Mouse (Mus musculus) neural tube, embryonic 14.5 days (tissue): ENCODE measurements at regions not wholly inside any gene's neighbourhood (a gene's known extent, or its start where the extent isn't known, plus 50 kb on each side); places are given as distances from the start of the nearest gene placed in this dataset.
"Not testable (repeated sequence)": the region's sequence is repeated elsewhere in the genome, so short reads cannot be mapped to it uniquely, and the experiment has no call there.

ENCODE experiments used
- ATAC-seq: fragments of 200-750 bp; cut with Nextera tagmentation; 2 replicates; pipeline ENCODE4 v1.8.0; 2017; ENCODE audit warnings: low read depth, mild to moderate bottlenecking, moderate TSS enrichment, moderate library complexity
- H3K27ac ChIP-seq: fragments of 300-500 bp; sonication (generic); 2 replicates; pipeline ENCODE4 v1.5.1; 2014; ENCODE audit warnings: low read depth, mild to moderate bottlenecking, control low read depth, low read length, moderate library complexity, mixed read lengths
- H3K27me3 ChIP-seq: fragments of 300-500 bp; sonication (generic); 2 replicates; pipeline ENCODE4 v1.6.1; 2014; ENCODE audit warnings: low read length; ENCODE audit not compliant: control insufficient read depth, insufficient read depth
- H3K36me3 ChIP-seq: fragments of 300-500 bp; sonication (generic); 2 replicates; pipeline ENCODE4 v1.6.1; 2014; ENCODE audit warnings: low read length, mixed read lengths; ENCODE audit not compliant: control insufficient read depth, insufficient read depth
- H3K4me1 ChIP-seq: fragments of 300-500 bp; sonication (generic); 2 replicates; pipeline ENCODE4 v1.6.1; 2014; ENCODE audit warnings: low read length; ENCODE audit not compliant: control insufficient read depth, insufficient read depth
- H3K4me2 ChIP-seq: fragments of 300-500 bp; sonication (generic); 2 replicates; pipeline ENCODE4 v1.6.1; 2014; ENCODE audit warnings: mild to moderate bottlenecking, low read depth, low read length, control low read depth
- H3K4me3 ChIP-seq: fragments of 300-500 bp; sonication (generic); 2 replicates; pipeline ENCODE4 v1.5.1; 2014; ENCODE audit warnings: low read depth, low read length, control low read depth, mixed read lengths
- H3K9ac ChIP-seq: fragments of 300-500 bp; sonication (generic); replicated peaks from 2 replicates; pipeline ENCODE4 v1.6.1; 2014; ENCODE audit warnings: low read depth, mild to moderate bottlenecking, control low read depth, low read length, mixed read lengths
- H3K9me3 ChIP-seq: fragments of 300-500 bp; sonication (generic); 2 replicates; pipeline ENCODE4 v1.6.1; 2016; ENCODE audit warnings: low read length; ENCODE audit not compliant: control insufficient read depth
- WGBS: fragments of 180-500 bp; shearing (Covaris S2); extraction: QIAGEN DNeasy Blood & Tissue Kit; methylation state at CpG from one replicate; pipeline ENCODE4 v1.1.7; 2014; 5-methylcytosine and 5-hydroxymethylcytosine counted together

DNA sequence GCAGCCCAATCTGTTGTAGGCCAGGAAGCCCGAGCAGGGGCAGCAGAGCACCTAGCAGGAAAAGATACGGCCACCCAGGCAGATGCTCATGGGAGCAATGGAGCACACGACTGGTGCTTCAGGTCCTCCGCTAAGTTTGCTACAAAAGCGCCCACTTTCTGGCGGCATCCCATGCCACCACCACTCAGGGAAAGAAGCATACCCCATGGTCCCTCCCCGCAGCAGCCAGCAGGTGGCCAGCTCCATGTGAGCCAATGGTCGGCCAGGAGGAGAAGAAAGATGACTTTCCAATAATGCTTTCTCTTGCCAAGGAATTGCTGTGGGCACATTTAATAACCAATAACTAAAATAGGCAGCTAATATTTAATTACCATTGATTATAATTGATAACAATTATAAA is 166.7 kb upstream of the Klf6 start:
- no peak overlapping the region for H3K9ac ChIP-seq
- 91% methylated on average over 8 of the region's 8 CpGs for WGBS
- H3K4me1 ChIP-seq = no peaks in the 10 kb centered on the region
- H3K27me3 ChIP-seq = no peaks in the 10 kb centered on the region
- H3K36me3 ChIP-seq = no peaks in the 10 kb centered on the region
- H3K27ac ChIP-seq = no peak overlapping the region
- no peaks in the 10 kb centered on the region for H3K9me3 ChIP-seq
- no peak overlapping the region for H3K4me2 ChIP-seq
- no peak for ATAC-seq
- no peak overlapping the region for H3K4me3 ChIP-seq

DNA sequence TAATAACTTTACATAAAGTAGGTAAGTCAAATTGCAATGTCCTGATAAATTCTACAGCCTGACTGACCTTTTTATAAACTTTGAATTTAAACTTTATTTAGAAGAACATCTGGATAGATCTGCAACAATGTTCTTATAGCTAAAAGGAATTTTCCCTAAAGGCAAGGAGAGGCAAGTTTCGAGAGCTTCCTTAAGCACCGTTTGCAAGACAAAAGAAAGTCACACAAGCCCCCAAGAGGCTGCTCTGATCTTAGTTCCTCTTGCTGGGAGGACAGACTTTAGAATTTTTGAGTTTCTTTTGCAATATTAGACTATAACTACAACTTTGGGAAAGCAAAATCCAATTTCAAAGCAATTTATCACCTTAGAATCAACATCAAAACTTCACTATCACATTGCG is 165.7 kb upstream of the Klf6 start:
- not testable (repeated sequence) for H3K4me1 ChIP-seq, H3K36me3 ChIP-seq, H3K27me3 ChIP-seq, H3K27ac ChIP-seq, ATAC-seq, H3K4me2 ChIP-seq, H3K9me3 ChIP-seq, H3K9ac ChIP-seq, H3K4me3 ChIP-seq
- 66% methylated on average over 3 of the region's 3 CpGs for WGBS

DNA sequence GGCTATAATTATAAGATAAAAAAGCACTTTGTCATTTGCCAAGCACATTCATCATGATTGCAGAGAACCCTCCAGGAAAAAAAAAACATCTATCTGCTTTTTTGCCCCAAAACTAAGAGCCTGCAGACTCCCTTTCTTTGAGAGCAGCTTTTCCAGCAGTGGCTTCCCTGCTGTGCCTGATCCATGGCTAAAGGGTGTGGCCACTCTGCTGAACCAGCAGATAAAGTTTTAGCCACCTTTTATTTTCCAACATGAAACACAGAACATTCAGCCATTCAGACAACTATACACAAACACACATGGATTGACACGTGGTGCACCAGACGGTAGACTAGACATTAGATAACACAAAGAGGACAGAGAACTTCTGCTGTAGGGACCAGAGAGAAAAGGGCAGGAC is 164.9 kb upstream of the Klf6 start:
- Histone ChIP-seq H3K4me3 (no peak overlapping the region), H3K9ac (no peak overlapping the region), H3K9me3 (no peaks in the 10 kb centered on the region), H3K4me2 (no peak overlapping the region), H3K36me3 (no peaks in the 10 kb centered on the region), H3K4me1 (no peaks in the 10 kb centered on the region), H3K27me3 (no peaks in the 10 kb centered on the region), H3K27ac (no peak overlapping the region)
- no peak for ATAC-seq
- WGBS = 49% methylated on average over 2 of the region's 2 CpGs

DNA sequence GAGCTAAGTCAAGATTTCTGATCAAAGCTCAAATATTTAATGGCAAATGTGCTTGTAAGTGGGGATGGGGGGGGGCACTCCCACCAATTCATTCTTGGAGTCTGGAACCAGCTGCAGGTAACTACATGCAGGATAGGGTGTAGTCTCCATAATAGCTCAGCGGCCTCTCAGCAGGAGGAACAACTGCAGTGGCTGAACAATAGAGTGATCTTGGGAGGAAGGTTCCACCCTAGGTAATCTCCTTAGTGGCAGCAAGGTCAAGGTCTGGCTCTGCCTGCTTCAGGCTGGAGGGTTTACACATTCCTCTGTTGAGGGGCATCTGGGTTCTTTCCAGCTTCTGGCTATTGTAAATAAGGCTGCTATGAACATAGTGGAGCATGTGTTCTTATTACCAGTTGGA is 164.0 kb upstream of the Klf6 start:
- not testable (repeated sequence) for H3K27ac ChIP-seq, H3K9ac ChIP-seq, H3K9me3 ChIP-seq, H3K4me2 ChIP-seq, H3K4me1 ChIP-seq, H3K4me3 ChIP-seq, H3K27me3 ChIP-seq, ATAC-seq, H3K36me3 ChIP-seq
- 35% methylated on average over 1 of the region's 1 CpGs for WGBS

DNA sequence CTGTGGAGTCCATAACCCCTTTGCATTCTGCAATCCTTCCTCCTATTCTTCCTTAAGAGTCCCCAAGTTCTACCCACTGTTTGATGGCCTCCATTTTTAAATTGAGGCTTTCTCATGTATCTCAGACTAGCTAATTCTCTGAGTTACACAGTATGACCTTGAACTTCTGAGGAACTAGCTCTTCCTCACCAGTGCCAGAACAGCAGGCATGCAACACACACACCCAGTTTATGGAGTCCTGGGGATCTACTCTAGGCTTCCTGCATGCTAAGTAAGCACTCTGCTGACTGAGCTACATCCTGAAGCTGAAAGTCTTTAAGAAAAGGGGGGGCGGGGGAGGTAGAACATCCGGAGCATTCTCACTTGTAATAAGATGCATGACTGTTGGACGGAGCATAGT is 159.2 kb upstream of the Klf6 start:
- no peak overlapping the region for H3K27ac ChIP-seq
- H3K4me2 ChIP-seq = no peak overlapping the region
- no peaks in the 10 kb centered on the region for H3K9me3 ChIP-seq
- no peak overlapping the region for H3K9ac ChIP-seq
- H3K4me3 ChIP-seq = no peak overlapping the region
- H3K27me3 ChIP-seq = no peaks in the 10 kb centered on the region
- ATAC-seq = no peak
- H3K4me1 ChIP-seq = no peaks in the 10 kb centered on the region
- no peaks in the 10 kb centered on the region for H3K36me3 ChIP-seq
- 92% methylated on average over 3 of the region's 3 CpGs for WGBS

DNA sequence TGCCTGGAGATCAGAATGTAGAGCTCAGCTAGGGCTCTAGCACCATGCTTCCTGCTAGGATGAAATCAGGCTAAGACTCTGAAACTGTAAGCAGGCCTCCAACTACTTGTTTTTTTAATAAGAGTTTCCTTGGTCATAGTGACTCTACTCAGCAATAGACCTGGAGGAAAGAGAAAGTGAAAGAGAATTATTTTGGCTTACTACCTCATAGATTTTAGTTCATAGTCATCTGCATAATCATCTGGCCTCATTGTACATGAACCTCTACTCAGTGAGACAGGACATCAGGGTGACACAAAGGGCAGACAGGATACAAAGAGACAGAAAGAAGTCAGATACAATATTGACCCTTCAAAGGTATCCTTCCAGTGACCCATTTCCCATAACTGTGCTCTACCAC is 156.3 kb upstream of the Klf6 start:
- no peak overlapping the region for H3K4me2 ChIP-seq
- no peaks in the 10 kb centered on the region for H3K4me1 ChIP-seq
- no peaks in the 10 kb centered on the region for H3K36me3 ChIP-seq
- no peaks in the 10 kb centered on the region for H3K27me3 ChIP-seq
- H3K9me3 ChIP-seq = no peaks in the 10 kb centered on the region
- no peak overlapping the region for H3K9ac ChIP-seq
- ATAC-seq = no peak
- no peak overlapping the region for H3K27ac ChIP-seq
- no peak overlapping the region for H3K4me3 ChIP-seq

DNA sequence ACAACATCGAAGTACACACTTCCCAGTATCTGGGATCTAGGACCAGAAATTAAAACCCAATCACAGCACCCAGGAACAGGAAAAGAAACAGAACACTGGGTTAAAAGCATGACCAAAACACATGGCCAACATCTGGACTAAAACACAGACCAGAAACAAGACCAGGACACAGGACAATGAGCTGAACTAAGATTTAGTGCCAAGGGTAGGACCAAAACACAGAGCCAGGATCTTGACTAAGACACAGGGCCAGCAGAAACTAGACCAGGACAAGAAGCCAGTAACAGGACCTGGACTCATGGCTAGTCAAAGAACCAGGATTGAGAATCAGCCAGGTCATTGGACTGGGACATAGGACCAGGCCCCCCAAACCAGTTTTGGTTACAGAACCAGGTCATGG is 149.6 kb upstream of the Klf6 start:
- Histone ChIP-seq H3K27ac (no peak overlapping the region), H3K36me3 (no peaks in the 10 kb centered on the region), H3K4me2 (no peak overlapping the region), H3K4me3 (no peak overlapping the region), H3K27me3 (no peaks in the 10 kb centered on the region), H3K9me3 (no peaks in the 10 kb centered on the region), H3K4me1 (no peaks in the 10 kb centered on the region), H3K9ac (no peak overlapping the region)
- 92% methylated on average over 1 of the region's 1 CpGs for WGBS
- ATAC-seq = no peak

DNA sequence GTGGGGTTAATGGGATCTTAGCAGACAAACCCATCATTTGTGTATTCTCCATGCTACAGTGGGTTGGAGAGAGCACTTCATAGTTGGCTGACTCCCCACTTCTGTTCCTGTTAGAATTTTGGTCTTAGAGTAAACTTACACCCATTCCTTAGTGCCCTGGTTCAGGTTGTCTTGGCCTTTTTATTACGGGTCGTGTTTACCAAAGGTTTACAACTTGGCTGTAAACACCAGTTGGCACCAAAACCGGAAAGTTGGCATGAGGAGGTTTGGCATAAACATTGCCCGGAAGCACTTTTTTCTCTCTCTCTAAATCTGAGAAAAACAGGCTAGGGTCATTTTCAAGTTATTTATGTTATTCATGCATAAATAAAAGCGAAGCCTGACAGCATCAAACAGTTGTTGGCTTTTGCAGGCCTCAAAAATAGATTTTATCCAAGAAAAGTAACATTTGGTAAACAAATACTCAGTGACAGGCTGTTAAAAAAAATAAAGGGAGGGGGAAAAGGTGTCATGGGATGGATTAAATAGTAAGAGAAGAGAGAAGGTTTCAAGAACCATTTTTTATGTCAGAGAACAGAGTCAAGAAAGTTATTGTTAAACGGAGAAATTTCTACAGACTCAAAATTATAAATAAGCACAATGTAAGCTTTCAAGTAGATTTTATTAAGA is 148.0 kb upstream of the Klf6 start:
- H3K27ac ChIP-seq = no peak overlapping the region
- no peak overlapping the region for H3K4me3 ChIP-seq
- H3K27me3 ChIP-seq = no peaks in the 10 kb centered on the region
- H3K36me3 ChIP-seq = no peaks in the 10 kb centered on the region
- no peak for ATAC-seq
- no peaks in the 10 kb centered on the region for H3K9me3 ChIP-seq
- H3K9ac ChIP-seq = no peak overlapping the region
- H3K4me1 ChIP-seq = no peaks in the 10 kb centered on the region
- H3K4me2 ChIP-seq = no peak overlapping the region
- WGBS = 57% methylated on average over 6 of the region's 6 CpGs

DNA sequence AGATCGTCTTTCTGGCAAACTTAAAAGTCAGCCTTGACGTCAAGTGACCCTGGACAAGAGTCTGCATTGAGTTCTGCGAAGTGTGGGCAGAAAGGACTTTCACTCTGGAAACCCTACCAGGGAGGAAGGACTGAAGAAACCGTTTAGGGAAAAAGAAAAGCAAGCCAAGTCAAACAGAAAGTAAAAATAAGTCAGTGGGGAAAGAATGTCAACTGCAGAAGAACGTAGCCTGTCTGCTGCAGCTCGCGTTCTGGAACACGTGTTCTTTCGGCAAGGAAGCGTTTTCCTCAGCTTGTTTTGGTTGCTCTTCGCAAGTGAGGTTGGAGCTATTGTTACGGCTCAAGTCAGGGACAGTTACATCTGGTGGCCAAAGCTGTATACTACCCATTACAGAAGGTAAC is 147.1 kb upstream of the Klf6 start:
- Histone ChIP-seq H3K36me3 (no peaks in the 10 kb centered on the region), H3K27me3 (no peaks in the 10 kb centered on the region), H3K4me3 (no peak overlapping the region), H3K27ac (no peak overlapping the region), H3K9ac (no peak overlapping the region), H3K9me3 (no peaks in the 10 kb centered on the region), H3K4me2 (no peak overlapping the region), H3K4me1 (no peaks in the 10 kb centered on the region)
- no peak for ATAC-seq
- 85% methylated on average over 12 of the region's 12 CpGs for whole genome bisulfite sequencing

DNA sequence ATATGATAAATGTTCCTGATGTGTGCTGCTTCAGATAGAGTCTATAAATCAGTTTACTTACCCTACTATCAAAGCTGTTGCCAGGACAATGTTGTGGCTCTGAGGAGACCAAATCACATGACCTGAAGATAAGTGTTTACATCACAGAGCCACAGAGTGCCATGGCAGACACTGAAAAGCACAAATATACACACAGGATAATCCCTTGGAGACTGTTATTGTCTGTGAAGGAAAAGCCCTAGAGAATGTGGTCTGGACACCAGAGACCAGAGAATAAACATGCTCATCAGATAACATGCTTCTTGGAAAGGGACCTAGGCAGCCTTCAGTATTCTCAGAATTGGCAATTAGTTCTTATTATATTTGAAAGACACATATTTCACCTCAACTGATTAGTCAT is 146.5 kb upstream of the Klf6 start:
- Histone ChIP-seq H3K9me3 (no peaks in the 10 kb centered on the region), H3K4me1 (no peaks in the 10 kb centered on the region), H3K36me3 (no peaks in the 10 kb centered on the region), H3K4me3 (no peak overlapping the region), H3K9ac (no peak overlapping the region), H3K27ac (no peak overlapping the region), H3K27me3 (no peaks in the 10 kb centered on the region), H3K4me2 (no peak overlapping the region)
- no peak for ATAC-seq
